Mouse (Mus musculus) G1E (cell line): ENCODE measurements around the gene Atxn1l.

Experiments used
- CTCF ChIP-seq: IDR thresholded peaks from 2 replicates; pipeline ENCODE4 v1.5.1; 2012; ENCODE audit warnings: low read depth, low read length, inconsistent platforms, mixed read lengths
- GATA1 ChIP-seq: IDR thresholded peaks from 2 replicates; pipeline ENCODE4 v1.6.1; 2012; ENCODE audit warnings: borderline replicate concordance, low read length, inconsistent platforms, mixed read lengths
- GATA2 ChIP-seq: IDR thresholded peaks from 2 replicates; pipeline ENCODE4 v1.6.1; 2012; ENCODE audit warnings: low read depth, low read length, inconsistent platforms, borderline replicate concordance
- POLR2AphosphoS5 ChIP-seq: IDR thresholded peaks from 2 replicates; pipeline ENCODE4 v1.6.1; 2012; ENCODE audit warnings: low read depth, low read length, inconsistent platforms; ENCODE audit not compliant: insufficient replicate concordance
- TAL1 ChIP-seq: conservative IDR thresholded peaks from 2 replicates; pipeline ENCODE4 v1.6.1; 2012; ENCODE audit warnings: low read depth, low read length, inconsistent platforms, mixed read lengths

GRCm38 (mm10) chr8:109764031-109764430 is 26.5 kb upstream of the Atxn1l start:
- TF ChIP-seq CTCF, result no peak
- TF ChIP-seq POLR2AphosphoS5, result no peak
- no peak for TF ChIP-seq GATA1
- TF ChIP-seq TAL1, result no peak
- TF ChIP-seq GATA2, result no peak
